Mouse (Mus musculus) hindbrain, embryonic 11.5 days (tissue): ENCODE measurements around the gene Scrn1. TPM values are rescaled to one million over a fixed set of nuclear protein-coding genes. Genes with fewer than 3 reads are reported as not detected.

Experiments used
- ATAC-seq: fragments of 200-750 bp; cut with Nextera tagmentation; 2 replicates; pipeline ENCODE4 v1.8.0; 2017; ENCODE audit warnings: mild to moderate bottlenecking, moderate TSS enrichment, moderate library complexity; ENCODE audit not compliant: low FRiP score
- DNase-seq: peaks from one replicate; pipeline ENCODE4 v3.0.0-alpha.2; 2015; ENCODE audit warnings: low spot score
- H3K27ac ChIP-seq: fragments of 300-500 bp; sonication (generic); 2 replicates; pipeline ENCODE4 v1.5.1; 2014; ENCODE audit warnings: mild to moderate bottlenecking, low read depth, low read length
- H3K27me3 ChIP-seq: fragments of 300-500 bp; sonication (generic); 2 replicates; pipeline ENCODE4 v1.6.1; 2014; ENCODE audit warnings: mild to moderate bottlenecking, low read length, moderate library complexity, mixed read lengths; ENCODE audit not compliant: control insufficient read depth, insufficient read depth
- H3K36me3 ChIP-seq: fragments of 300-500 bp; sonication (generic); 2 replicates; pipeline ENCODE4 v1.6.1; 2014; ENCODE audit warnings: mild to moderate bottlenecking, low read length, moderate library complexity, mixed read lengths; ENCODE audit not compliant: control insufficient read depth, insufficient read depth
- H3K4me1 ChIP-seq: fragments of 300-500 bp; sonication (generic); replicated peaks from 2 replicates; pipeline ENCODE4 v1.6.1; 2014; ENCODE audit warnings: low read length, mixed read lengths; ENCODE audit not compliant: control insufficient read depth, insufficient read depth
- H3K4me2 ChIP-seq: fragments of 300-500 bp; sonication (generic); replicated peaks from 2 replicates; pipeline ENCODE4 v1.6.1; 2014; ENCODE audit warnings: mild to moderate bottlenecking, low read depth, low read length
- H3K4me3 ChIP-seq: fragments of 300-500 bp; sonication (generic); 2 replicates; pipeline ENCODE4 v1.5.1; 2014; ENCODE audit warnings: low read depth, low read length
- H3K9ac ChIP-seq: fragments of 300-500 bp; sonication (generic); 2 replicates; pipeline ENCODE4 v1.6.1; 2014; ENCODE audit warnings: low read depth, low read length
- H3K9me3 ChIP-seq: fragments of 300-500 bp; sonication (generic); 2 replicates; pipeline ENCODE4 v1.6.1; 2016; ENCODE audit warnings: low read length; ENCODE audit not compliant: control insufficient read depth
- WGBS: fragments of 180-500 bp; shearing (Covaris S2); extraction: QIAGEN DNeasy Blood & Tissue Kit; methylation state at CpG from one replicate; pipeline ENCODE4 v1.1.7; 2014; 5-methylcytosine and 5-hydroxymethylcytosine counted together
- polyA plus RNA-seq: library from polyadenylated mRNA; unstranded; fragments of >200 nt; fragmentation: Nextera tagmentation; extraction: Ambion mirVana; gene quantifications from 2 replicates; pipeline ENCODE4 v1.2.1, GENCODE M21; 2014

Scrn1 gene
- polyA plus RNA-seq, 1 experiment from 2014 or later = 75.2 TPM

GRCm38 (mm10) chr6:54531048-54531481 is 35.2 kb downstream of the Scrn1 start:
- no peaks in the 10 kb centered on the region for H3K36me3 ChIP-seq
- ATAC-seq (0 out of 2 replicates have a peak, but pooled peaks have one; percentile 19), DNase-seq (no peak)
- no peak overlapping the region for H3K4me3 ChIP-seq
- H3K27ac ChIP-seq = no peak overlapping the region
- no peaks in the 10 kb centered on the region for H3K4me1 ChIP-seq
- H3K9ac ChIP-seq = no peak overlapping the region
- H3K9me3 ChIP-seq = no peaks in the 10 kb centered on the region
- no peak overlapping the region for H3K4me2 ChIP-seq
- H3K27me3 ChIP-seq = no peaks in the 10 kb centered on the region
- 70% methylated on average over 8 of the region's 8 CpGs for WGBS

GRCm38 (mm10) chr6:54530182-54530581 is 36.1 kb downstream of the Scrn1 start:
- H3K4me2 ChIP-seq = no peak overlapping the region
- no peaks in the 10 kb centered on the region for H3K4me1 ChIP-seq
- no peak overlapping the region for H3K4me3 ChIP-seq
- H3K9ac ChIP-seq = no peak overlapping the region
- no peaks in the 10 kb centered on the region for H3K36me3 ChIP-seq
- ATAC-seq (no peak), DNase-seq (no peak)
- no peak overlapping the region for H3K27ac ChIP-seq
- no peaks in the 10 kb centered on the region for H3K27me3 ChIP-seq
- 90% methylated on average over 2 of the region's 2 CpGs for WGBS
- H3K9me3 ChIP-seq = no peaks in the 10 kb centered on the region

- H3K27me3 ChIP-seq = no peaks in the 10 kb centered on the region
- no peak overlapping the region for H3K4me3 ChIP-seq
- DNase-seq (no peak), ATAC-seq (no peak)
- H3K36me3 ChIP-seq = no peaks in the 10 kb centered on the region
- H3K4me1 ChIP-seq = no peaks in the 10 kb centered on the region
- no peak overlapping the region for H3K27ac ChIP-seq
- no peak overlapping the region for H3K4me2 ChIP-seq
- no peak overlapping the region for H3K9ac ChIP-seq
- H3K9me3 ChIP-seq = no peaks in the 10 kb centered on the region
- WGBS = 91% methylated on average over 8 of the region's 8 CpGs
Observed at GRCm38 (mm10) chr6:54528666-54529065, 37.6 kb downstream of the Scrn1 start.

GRCm38 (mm10) chr6:54518758-54519157 is 47.5 kb downstream of the Scrn1 start:
- WGBS = 82% methylated on average over 5 of the region's 5 CpGs
- Histone ChIP-seq H3K4me1 (no peaks in the 10 kb centered on the region), H3K36me3 (no peaks in the 10 kb centered on the region), H3K4me2 (no peak overlapping the region), H3K4me3 (no peak overlapping the region), H3K27me3 (no peaks in the 10 kb centered on the region), H3K9me3 (no peaks in the 10 kb centered on the region), H3K27ac (no peak overlapping the region), H3K9ac (no peak overlapping the region)
- ATAC-seq (no peak), DNase-seq (no peak)

GRCm38 (mm10) chr6:54516512-54517134 is 49.7 kb downstream of the Scrn1 start:
- Histone ChIP-seq H3K27me3 (no peaks in the 10 kb centered on the region), H3K4me3 (no peak overlapping the region), H3K27ac (no peak overlapping the region), H3K9ac (no peak overlapping the region), H3K36me3 (no peaks in the 10 kb centered on the region), H3K4me2 (no peak overlapping the region), H3K4me1 (no peaks in the 10 kb centered on the region), H3K9me3 (no peaks in the 10 kb centered on the region)
- no peak for DNase-seq
- 92% methylated on average over 2 of the region's 2 CpGs for WGBS
- no peak for ATAC-seq

- WGBS = 82% methylated on average over 2 of the region's 2 CpGs
- H3K4me2 ChIP-seq = no peak overlapping the region
- no peak overlapping the region for H3K27ac ChIP-seq
- DNase-seq (no peak), ATAC-seq (no peak)
- H3K27me3 ChIP-seq = no peaks in the 10 kb centered on the region
- peaks cover 4% of the 10 kb centered on the region; the same call in 1 of the 2 replicates for H3K4me1 ChIP-seq
- no peak overlapping the region for H3K9ac ChIP-seq
- H3K4me3 ChIP-seq = no peak overlapping the region
- H3K36me3 ChIP-seq = no peaks in the 10 kb centered on the region
- no peaks in the 10 kb centered on the region for H3K9me3 ChIP-seq
Observed at GRCm38 (mm10) chr6:54512256-54512655, 54.0 kb downstream of the Scrn1 start.

GRCm38 (mm10) chr6:54509264-54509663 is 57.0 kb downstream of the Scrn1 start:
- H3K4me2 ChIP-seq = no peak overlapping the region
- H3K36me3 ChIP-seq = no peaks in the 10 kb centered on the region
- no peaks in the 10 kb centered on the region for H3K9me3 ChIP-seq
- peaks cover 4% of the 10 kb centered on the region; the same call in 1 of the 2 replicates for H3K4me1 ChIP-seq
- no peak for DNase-seq
- ATAC-seq = peak; percentile 13; the same call in 1 of the 2 replicates
- H3K9ac ChIP-seq = no peak overlapping the region
- H3K27ac ChIP-seq = peak overlapping the region; percentile 62; the same call in 1 of the 2 replicates
- H3K27me3 ChIP-seq = no peaks in the 10 kb centered on the region
- H3K4me3 ChIP-seq = no peak overlapping the region
- 89% methylated on average over 13 of the region's 13 CpGs for WGBS

GRCm38 (mm10) chr6:54508256-54508793 is 58.0 kb downstream of the Scrn1 start:
- peaks cover 4% of the 10 kb centered on the region; the same call in 1 of the 2 replicates for H3K4me1 ChIP-seq
- DNase-seq (no peak), ATAC-seq (peak; percentile 70)
- H3K36me3 ChIP-seq = no peaks in the 10 kb centered on the region
- no peaks in the 10 kb centered on the region for H3K27me3 ChIP-seq
- peak overlapping the region; percentile 37; the same call in 1 of the 2 replicates for H3K9ac ChIP-seq
- H3K27ac ChIP-seq = peak overlapping the region; percentile 62
- no peak overlapping the region for H3K4me3 ChIP-seq
- H3K4me2 ChIP-seq = no peak overlapping the region
- H3K9me3 ChIP-seq = no peaks in the 10 kb centered on the region
- WGBS = 56% methylated on average over 6 of the region's 6 CpGs

- 0 out of 2 replicates have a peak, but pooled peaks have one; percentile 34 for ATAC-seq
- WGBS = 63% methylated on average over 5 of the region's 5 CpGs
- H3K4me1 ChIP-seq = peaks cover 4% of the 10 kb centered on the region; the same call in 1 of the 2 replicates
- no peak overlapping the region for H3K4me2 ChIP-seq
- H3K36me3 ChIP-seq = no peaks in the 10 kb centered on the region
- no peak overlapping the region for H3K9ac ChIP-seq
- H3K4me3 ChIP-seq = no peak overlapping the region
- DNase-seq = no peak
- no peaks in the 10 kb centered on the region for H3K9me3 ChIP-seq
- H3K27me3 ChIP-seq = no peaks in the 10 kb centered on the region
- 0 out of 2 replicates have a peak overlapping the region, but pooled peaks have one; percentile 62 for H3K27ac ChIP-seq
Observed at GRCm38 (mm10) chr6:54507808-54508207, 58.5 kb downstream of the Scrn1 start.
